Mouse (Mus musculus): ENCODE measurements around the gene Insl5. TPM values are rescaled to one million over a fixed set of nuclear protein-coding genes. Genes with fewer than 3 reads are reported as not detected.

Gene Insl5
- polyA plus RNA-seq, 1 experiment = 2.3 TPM

GRCm38 (mm10) chr4:103006943-103007418 is 19.7 kb downstream of the Insl5 start:
- TF ChIP-seq CTCF (IDR thresholded peaks at IDR 0.05; ENCODE audit: borderline replicate concordance, insufficient read depth, low read depth, low read length) (no peak), POLR2A (IDR thresholded peaks at IDR 0.05; ENCODE audit: borderline replicate concordance, insufficient read depth, low read length) (no peak)
- DNase-seq = no peak
- 16% methylated on average over 4 of the region's 4 CpGs for WGBS
- no peaks in the 10 kb centered on the region for H3K27me3 ChIP-seq (ENCODE audit: control insufficient read depth, insufficient read depth, low read length)
- H3K4me1 ChIP-seq (ENCODE audit: control insufficient read depth, insufficient read depth, low read length) = no peaks in the 10 kb centered on the region
- no peak overlapping the region for H3K27ac ChIP-seq (ENCODE audit: insufficient read depth, low read length)
- no peak overlapping the region for H3K4me3 ChIP-seq (replicated peaks; ENCODE audit: insufficient read depth, low read depth, low read length)

DNA sequence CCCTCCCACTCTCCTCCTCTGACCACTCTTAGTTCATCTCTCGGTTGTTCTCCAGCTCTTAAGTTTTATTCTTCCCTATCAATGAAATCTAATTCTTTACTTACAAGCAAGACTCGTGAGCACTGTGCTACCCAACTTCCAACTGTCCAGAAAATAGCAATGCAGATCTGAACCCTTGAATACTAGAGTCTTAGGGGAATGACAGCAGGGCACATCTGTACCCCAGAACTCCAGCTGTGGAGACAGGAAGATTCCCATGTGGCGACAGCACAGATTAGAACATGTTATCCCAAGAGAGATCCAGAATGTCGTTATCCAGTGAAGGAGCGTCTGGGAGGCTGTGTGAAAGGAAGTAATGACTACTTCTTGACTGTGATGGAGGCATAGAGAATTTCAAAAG is 20.4 kb downstream of the Insl5 start:
- TF ChIP-seq CTCF (IDR thresholded peaks at IDR 0.05; ENCODE audit: borderline replicate concordance, insufficient read depth, low read depth, low read length) (no peak), POLR2A (IDR thresholded peaks at IDR 0.05; ENCODE audit: borderline replicate concordance, insufficient read depth, low read length) (no peak)
- Histone ChIP-seq H3K4me3 (replicated peaks; ENCODE audit: insufficient read depth, low read depth, low read length) (no peak overlapping the region), H3K4me1 (ENCODE audit: control insufficient read depth, insufficient read depth, low read length) (no peaks in the 10 kb centered on the region), H3K27ac (ENCODE audit: insufficient read depth, low read length) (no peak overlapping the region), H3K27me3 (ENCODE audit: control insufficient read depth, insufficient read depth, low read length) (no peaks in the 10 kb centered on the region)
- 79% methylated on average over 5 of the region's 5 CpGs for WGBS
- no peak for DNase-seq

- Histone ChIP-seq H3K4me3 (replicated peaks; ENCODE audit: insufficient read depth, low read depth, low read length) (no peak overlapping the region), H3K27ac (ENCODE audit: insufficient read depth, low read length) (no peak overlapping the region), H3K4me1 (ENCODE audit: control insufficient read depth, insufficient read depth, low read length) (no peaks in the 10 kb centered on the region), H3K27me3 (ENCODE audit: control insufficient read depth, insufficient read depth, low read length) (no peaks in the 10 kb centered on the region)
- TF ChIP-seq CTCF (IDR thresholded peaks at IDR 0.05; ENCODE audit: borderline replicate concordance, insufficient read depth, low read depth, low read length) (no peak), POLR2A (IDR thresholded peaks at IDR 0.05; ENCODE audit: borderline replicate concordance, insufficient read depth, low read length) (no peak)
- no peak for DNase-seq
- WGBS = 71% methylated on average over 15 of the region's 15 CpGs
These were observed 21.3 kb downstream of the Insl5 start for GRCm38 (mm10) chr4:103005190-103005945.

DNA sequence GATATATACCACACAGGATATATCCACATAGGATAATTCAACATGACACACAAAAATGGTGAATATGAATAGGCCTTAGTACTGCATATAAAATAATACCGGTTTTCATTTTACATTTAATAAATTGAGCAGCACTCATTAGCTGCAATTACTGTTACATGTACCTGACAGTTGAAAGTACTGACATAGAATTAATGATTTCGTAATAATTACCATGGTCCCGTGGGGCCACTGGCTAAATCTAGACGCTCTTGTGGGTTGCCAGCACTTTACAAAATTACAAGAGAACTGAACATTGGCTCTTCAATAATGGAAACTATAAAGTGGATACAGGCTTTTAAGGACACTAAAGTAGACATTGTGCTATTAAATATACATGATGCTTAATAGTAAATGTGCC is 22.0 kb downstream of the Insl5 start:
- 92% methylated on average over 4 of the region's 4 CpGs for WGBS

GRCm38 (mm10) chr4:102991685-102992084 is 35.0 kb downstream of the Insl5 start:
- TF ChIP-seq CTCF (IDR thresholded peaks at IDR 0.05; ENCODE audit: borderline replicate concordance, insufficient read depth, low read depth, low read length) = no peak
- no peak for TF ChIP-seq POLR2A (IDR thresholded peaks at IDR 0.05; ENCODE audit: borderline replicate concordance, insufficient read depth, low read length)
- 93% methylated on average over 3 of the region's 3 CpGs for WGBS
- DNase-seq = no peak
- Histone ChIP-seq H3K27me3 (ENCODE audit: control insufficient read depth, insufficient read depth, low read length) (no peaks in the 10 kb centered on the region), H3K4me3 (replicated peaks; ENCODE audit: insufficient read depth, low read depth, low read length) (no peak overlapping the region), H3K4me1 (ENCODE audit: control insufficient read depth, insufficient read depth, low read length) (no peaks in the 10 kb centered on the region), H3K27ac (ENCODE audit: insufficient read depth, low read length) (no peak overlapping the region)

More for the DNA sequence above, 22.0 kb downstream of the Insl5 start:
- Histone ChIP-seq H3K4me1 (ENCODE audit: control insufficient read depth, insufficient read depth, low read length) (no peaks in the 10 kb centered on the region), H3K27ac (ENCODE audit: insufficient read depth, low read length) (no peak overlapping the region), H3K27me3 (ENCODE audit: control insufficient read depth, insufficient read depth, low read length) (no peaks in the 10 kb centered on the region), H3K4me3 (replicated peaks; ENCODE audit: insufficient read depth, low read depth, low read length) (no peak overlapping the region)
- DNase-seq = no peak
- no peak for TF ChIP-seq CTCF (IDR thresholded peaks at IDR 0.05; ENCODE audit: borderline replicate concordance, insufficient read depth, low read depth, low read length)
- no peak for TF ChIP-seq POLR2A (IDR thresholded peaks at IDR 0.05; ENCODE audit: borderline replicate concordance, insufficient read depth, low read length)

DNA sequence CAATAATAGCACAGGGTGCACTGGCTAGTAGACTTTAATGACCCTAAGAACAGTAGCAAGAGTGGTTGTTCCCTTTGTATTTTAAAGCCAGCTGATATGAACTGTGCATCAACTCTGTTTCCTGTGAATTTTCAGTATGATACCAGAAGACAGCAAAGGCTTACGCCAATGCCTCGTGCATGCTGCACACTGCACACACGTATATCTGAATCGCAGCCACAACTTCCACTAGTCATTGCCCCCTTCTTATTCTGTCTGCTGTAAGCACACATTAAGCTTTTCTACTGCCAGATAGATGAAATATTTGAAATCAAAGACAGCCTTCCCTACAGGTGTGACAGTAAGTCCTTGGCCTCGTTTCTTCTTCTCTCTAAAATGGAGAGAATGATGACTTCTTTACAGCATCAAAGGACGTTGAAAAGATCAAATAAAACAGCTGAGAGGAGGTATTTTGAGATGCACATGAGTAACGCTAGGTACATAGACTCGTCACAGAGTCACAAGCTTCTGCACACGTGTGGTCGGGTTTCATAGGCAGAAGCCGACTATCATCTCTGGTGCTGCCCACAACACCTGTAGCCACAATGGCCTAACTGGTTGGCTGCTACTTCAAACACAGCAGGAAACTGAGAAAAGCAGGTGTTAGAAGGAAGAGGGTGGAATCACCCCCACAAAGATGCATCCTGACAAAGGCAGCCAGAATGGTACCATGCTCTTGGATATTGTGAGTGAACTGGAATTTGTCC is 35.9 kb downstream of the Insl5 start:
- Histone ChIP-seq H3K4me1 (ENCODE audit: control insufficient read depth, insufficient read depth, low read length) (no peaks in the 10 kb centered on the region), H3K27ac (ENCODE audit: insufficient read depth, low read length) (no peak overlapping the region), H3K27me3 (ENCODE audit: control insufficient read depth, insufficient read depth, low read length) (no peaks in the 10 kb centered on the region), H3K4me3 (replicated peaks; ENCODE audit: insufficient read depth, low read depth, low read length) (no peak overlapping the region)
- WGBS = 82% methylated on average over 11 of the region's 11 CpGs
- no peak for TF ChIP-seq POLR2A (IDR thresholded peaks at IDR 0.05; ENCODE audit: borderline replicate concordance, insufficient read depth, low read length)
- TF ChIP-seq CTCF (IDR thresholded peaks at IDR 0.05; ENCODE audit: borderline replicate concordance, insufficient read depth, low read depth, low read length) = no peak
- DNase-seq = no peak

DNA sequence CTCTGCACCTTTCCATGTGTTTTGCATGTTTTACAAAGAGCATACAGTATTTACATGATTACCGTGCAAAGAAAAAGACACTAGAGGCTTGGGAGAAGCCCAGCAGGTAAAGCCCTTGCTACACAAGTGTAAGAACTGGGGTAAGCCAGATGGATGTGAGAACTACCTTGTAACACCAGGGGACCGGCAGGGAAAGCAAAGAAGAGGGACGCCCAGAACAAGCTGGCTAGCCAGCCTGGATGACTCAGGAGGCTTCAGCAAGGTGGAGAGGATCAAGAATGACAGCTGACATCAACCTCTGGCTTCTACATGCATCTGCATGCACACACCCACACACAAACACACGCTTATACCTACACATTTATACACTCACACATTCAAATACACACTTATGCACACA is 36.6 kb downstream of the Insl5 start:
- no peaks in the 10 kb centered on the region for H3K27me3 ChIP-seq (ENCODE audit: control insufficient read depth, insufficient read depth, low read length)
- no peak overlapping the region for H3K27ac ChIP-seq (ENCODE audit: insufficient read depth, low read length)
- DNase-seq = no peak
- H3K4me1 ChIP-seq (ENCODE audit: control insufficient read depth, insufficient read depth, low read length) = no peaks in the 10 kb centered on the region
- no peak overlapping the region for H3K4me3 ChIP-seq (replicated peaks; ENCODE audit: insufficient read depth, low read depth, low read length)
- TF ChIP-seq CTCF (IDR thresholded peaks at IDR 0.05; ENCODE audit: borderline replicate concordance, insufficient read depth, low read depth, low read length) (no peak), POLR2A (IDR thresholded peaks at IDR 0.05; ENCODE audit: borderline replicate concordance, insufficient read depth, low read length) (no peak)
- 86% methylated on average over 4 of the region's 4 CpGs for WGBS

Data from cerebellum, adult 2 months (tissue).